Mouse (Mus musculus) embryonic stem cell, embryonic (primary cell): Measurements from ENCODE around the gene 1700015G11Rik.

Experiments
- CTCF ChIA-PET, 4 experiments: fragments of 300-600 bp in 2 of 4; fragments of 350-600 bp in 2 of 4; sonication (Branson Sonifier 250); formaldehyde crosslinking; loops; one replicate each; lab custom pipeline; 2022; ENCODE audit warnings: inconsistent platforms in 2 of 4; lab: Charles Lee
- POLR2A ChIA-PET, 4 experiments: fragments of 300-600 bp in 2 of 4; fragments of 350-600 bp in 2 of 4; sonication (Branson Sonifier 250); formaldehyde crosslinking; loops; one replicate each; lab custom pipeline; 2022; ENCODE audit warnings: antibody characterized with exemption in 4 of 4, inconsistent platforms in 1 of 4; lab: Charles Lee

The 1700015G11Rik gene

GRCm38 (mm10) chr7:52015628-52016027, at the start of gene 1700015G11Rik:
Gene 1700015G11Rik, minus strand, starts transcription at chr7:52015728.
- ChIA-PET CTCF (interaction anchor here in 1 of 4 experiments (0.8 kb wide), 1 partner anchor 8 kb away, joined by 6 read pairs; no protein-coding TSS in a partner anchor), POLR2A (no interaction called here)

- POLR2A ChIA-PET, result interaction anchor here in 1 of 4 experiments (1.2 kb wide), 1 partner anchor 113 kb away, joined by 3 read pairs; no protein-coding TSS in a partner anchor
- CTCF ChIA-PET, result no interaction called here
These were observed 41.4 kb upstream of the 1700015G11Rik start for GRCm38 (mm10) chr7:52056954-52057353.

DNA sequence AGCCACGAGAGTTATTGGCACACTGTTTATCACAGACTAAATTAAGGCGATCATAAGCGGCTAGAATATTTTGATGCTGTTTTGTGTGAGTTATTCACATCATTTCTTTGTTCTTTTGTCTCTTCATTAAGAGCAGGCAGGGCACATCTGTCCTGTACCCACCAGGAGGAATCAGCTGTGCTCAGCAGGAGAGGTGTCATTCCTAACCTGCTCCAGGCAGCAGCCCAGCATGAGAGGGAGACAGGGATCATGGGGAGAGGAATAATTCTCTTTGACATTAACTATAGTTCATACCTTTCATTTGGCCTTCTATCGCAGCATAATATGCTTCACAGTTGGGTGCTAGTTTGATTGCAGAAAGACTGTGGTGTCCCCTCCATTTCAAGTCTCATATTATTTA, 40.7 kb upstream of the 1700015G11Rik start:
- POLR2A ChIA-PET, result interaction anchor here in 1 of 4 experiments (1.2 kb wide), 1 partner anchor 114 kb away, joined by 3 read pairs; no protein-coding TSS in a partner anchor
- CTCF ChIA-PET, result no interaction called here

DNA sequence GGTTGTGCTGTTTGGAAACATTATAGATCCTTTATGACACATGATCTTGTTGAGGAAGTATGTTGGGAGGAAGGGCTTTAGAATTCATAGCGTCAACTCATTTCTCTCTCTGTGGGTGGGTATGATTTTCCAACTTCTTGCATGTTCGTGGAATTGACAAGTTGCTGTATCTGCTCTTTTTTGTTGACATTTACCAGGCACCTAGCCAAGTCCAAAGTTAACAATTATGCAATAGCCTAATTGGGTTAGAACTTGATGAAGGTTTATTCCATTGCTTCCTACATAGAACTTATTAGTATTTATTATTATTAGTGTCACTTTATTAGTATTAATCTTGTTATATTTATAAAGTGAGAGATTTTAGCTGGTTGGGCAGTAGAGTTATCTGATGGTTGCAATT, 40.3 kb upstream of the 1700015G11Rik start:
- POLR2A ChIA-PET, result interaction anchor here in 1 of 4 experiments (1.2 kb wide), 1 partner anchor 114 kb away, joined by 3 read pairs; no protein-coding TSS in a partner anchor
- CTCF ChIA-PET, result no interaction called here

GRCm38 (mm10) chr7:52037600-52038582, 22.4 kb upstream of the 1700015G11Rik start:
- POLR2A ChIA-PET, result no interaction called here
- CTCF ChIA-PET, result interaction anchor here in 3 of 4 experiments (0.6 to 0.7 kb wide), 6 partner anchors 32 to 546 kb away, joined by 3 to 7 read pairs (median 4); partner anchors contain the start of gene Svip (in 1 of the 3)

GRCm38 (mm10) chr7:52024050-52024626, 8.6 kb upstream of the 1700015G11Rik start:
- CTCF ChIA-PET, result no interaction called here
- POLR2A ChIA-PET, result no interaction called here

- CTCF ChIA-PET, result no interaction called here
- POLR2A ChIA-PET, result no interaction called here
These were observed 6.5 kb upstream of the 1700015G11Rik start for GRCm38 (mm10) chr7:52022039-52022438.

DNA sequence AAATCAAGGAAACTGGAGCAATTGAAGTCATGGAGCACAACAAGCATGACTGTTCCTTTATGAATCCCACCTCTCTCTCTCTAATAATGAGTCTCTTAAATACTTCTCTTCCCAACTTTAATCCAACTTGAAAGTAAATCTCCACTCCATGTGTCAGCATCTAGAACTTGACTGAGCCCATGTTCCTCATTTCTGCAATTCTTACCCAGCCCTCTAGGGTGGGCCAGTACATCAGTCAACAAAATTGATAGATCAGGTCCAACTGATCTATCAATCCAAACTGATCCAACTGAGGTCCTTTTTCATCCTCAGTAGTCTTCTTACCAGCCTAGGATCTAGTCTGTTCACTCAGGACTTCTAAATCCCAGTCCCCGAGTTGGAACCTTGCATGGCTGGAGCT, 348 bp downstream of the 1700015G11Rik start:
- ChIA-PET CTCF (no interaction called here), POLR2A (no interaction called here)

DNA sequence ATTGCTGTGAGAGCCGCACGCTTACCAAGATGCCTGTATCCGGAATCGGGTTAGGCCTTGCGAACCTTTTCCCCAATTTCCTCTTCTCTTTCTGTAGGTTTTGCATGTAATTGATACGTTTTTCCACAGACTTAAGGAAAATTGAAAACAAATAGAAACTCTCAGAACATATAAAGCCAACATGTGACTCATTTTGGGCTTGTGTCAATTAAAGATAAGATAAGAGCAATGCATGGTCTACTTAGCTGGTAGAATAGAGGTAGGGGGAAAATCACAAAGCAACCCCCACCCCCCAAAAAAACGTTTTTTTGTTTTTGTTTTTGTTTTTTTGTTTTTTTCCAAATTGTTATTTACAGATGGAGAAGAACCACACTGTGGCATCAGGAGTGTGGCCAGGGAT, 2.1 kb downstream of the 1700015G11Rik start:
- ChIA-PET POLR2A (no interaction called here), CTCF (no interaction called here)

- ChIA-PET POLR2A (interaction anchor here in 1 of 4 experiments (2.5 kb wide), 1 partner anchor 145 kb away, joined by 31 read pairs; the partner anchor contains the start of genes Fancf and Gas2), CTCF (interaction anchor here in 2 of 4 experiments (0.6 to 2.0 kb wide), 2 partner anchors 9 to 35 kb away, joined by 6 read pairs; no protein-coding TSS in a partner anchor)
These were observed 8.4 kb downstream of the 1700015G11Rik start for GRCm38 (mm10) chr7:52007138-52007537.

DNA sequence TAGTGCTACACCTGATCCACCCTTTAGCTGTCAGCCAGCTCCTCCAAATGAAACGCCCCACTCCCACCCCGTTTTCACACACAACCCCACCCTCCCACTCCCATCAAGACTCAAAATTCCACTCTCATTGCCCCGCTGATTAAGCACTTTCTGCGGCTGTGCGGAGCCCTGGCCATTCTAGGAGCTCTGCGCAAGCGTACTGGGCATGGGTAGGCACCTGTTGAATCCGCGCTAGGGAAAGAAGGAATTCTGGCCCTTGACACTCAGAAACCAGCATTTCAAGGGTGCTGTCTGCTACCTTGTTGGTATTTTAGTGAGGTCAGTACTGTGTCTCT, 9.3 kb downstream of the 1700015G11Rik start:
- POLR2A ChIA-PET, result interaction anchor here (0.6 to 2.5 kb wide), 22 partner anchors 10 to 919 kb away, joined by 3 to 31 read pairs (median 4); partner anchors contain the start of genes Gas2 (in 4 of the 4) and Fancf (in 3 of the 4)
- CTCF ChIA-PET, result interaction anchor here (0.6 to 2.0 kb wide), 11 partner anchors 15 to 1953 kb away, joined by 3 to 13 read pairs (median 6); no protein-coding TSS in a partner anchor

DNA sequence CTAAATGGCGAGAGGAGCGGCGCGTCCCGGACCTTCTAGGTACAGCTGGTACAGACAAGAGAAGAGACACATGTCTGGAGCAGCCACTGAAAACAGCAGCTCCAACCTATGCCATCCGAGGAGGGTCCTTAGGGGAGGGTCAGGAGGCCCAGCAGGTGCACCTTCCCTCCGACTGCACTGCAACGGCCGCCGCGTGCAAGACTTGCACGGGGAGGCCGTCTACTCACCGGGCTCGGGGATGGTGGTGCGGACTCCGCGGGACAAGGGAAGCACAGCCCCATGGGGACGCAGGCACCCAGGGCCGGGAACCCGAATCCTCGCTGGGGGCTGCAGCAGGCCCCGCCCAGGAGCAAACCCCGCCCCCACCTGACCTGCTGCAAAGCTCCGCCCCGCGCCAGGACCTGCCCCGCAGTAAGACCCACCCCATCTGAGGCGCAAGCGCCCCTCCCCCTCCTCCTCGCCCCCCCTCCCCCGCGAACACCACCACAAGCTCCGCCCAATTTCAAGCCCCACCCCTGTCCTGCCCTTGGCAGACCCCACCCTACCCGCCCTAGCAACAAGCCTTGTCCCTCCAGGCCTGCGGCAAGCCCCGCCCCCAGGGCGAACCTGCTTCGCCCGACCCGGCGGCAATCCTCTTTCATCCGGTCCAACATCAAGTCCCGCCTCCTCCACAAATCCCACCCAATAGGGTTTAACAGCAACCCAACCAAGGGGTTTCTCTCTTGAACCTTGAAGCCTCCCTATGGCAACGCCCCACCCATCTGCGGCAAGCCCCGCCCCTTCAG, 9.8 kb downstream of the 1700015G11Rik start, which contains the start of gene Svip:
Gene Svip (minus strand): TSS at position 508 of the 785 bp plus-strand sequence.
- POLR2A ChIA-PET, result interaction anchor here (0.6 to 2.5 kb wide), 23 partner anchors 10 to 918 kb away, joined by 3 to 31 read pairs (median 4); partner anchors contain the start of genes Gas2 (in 4 of the 4) and Fancf (in 3 of the 4)

DNA sequence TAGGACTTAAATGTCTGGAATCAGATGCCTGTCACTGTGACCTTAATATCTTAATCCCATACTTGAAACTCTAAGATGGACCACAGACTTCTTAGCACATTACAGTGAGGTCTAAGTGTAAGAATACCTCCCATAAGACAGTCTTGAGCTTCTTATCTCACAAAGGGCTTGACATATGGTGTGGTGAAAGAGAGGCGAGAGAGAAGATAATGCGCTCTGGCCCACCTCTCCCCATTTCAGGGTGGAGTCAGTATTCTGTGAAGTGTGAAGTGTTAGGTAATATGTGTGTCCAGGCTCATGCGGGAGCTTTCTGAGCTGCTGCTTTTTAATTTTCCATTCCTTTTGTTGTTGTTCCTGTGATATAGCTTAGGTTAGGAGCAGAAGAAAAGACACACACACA, 24.5 kb downstream of the 1700015G11Rik start:
- CTCF ChIA-PET, result interaction anchor here in 2 of 4 experiments (0.5 to 1.2 kb wide), 2 partner anchors 15 to 19 kb away, joined by 3 to 6 read pairs; no protein-coding TSS in a partner anchor
- POLR2A ChIA-PET, result interaction anchor here in 3 of 4 experiments (0.6 to 2.0 kb wide), 3 partner anchors 10 to 125 kb away, joined by 4 to 12 read pairs (median 5); partner anchors contain the start of gene Svip (in 1 of the 3)

More for the DNA sequence above, 9.8 kb downstream of the 1700015G11Rik start, which contains the start of gene Svip:
- CTCF ChIA-PET, result interaction anchor here (0.6 to 2.0 kb wide), 11 partner anchors 15 to 1953 kb away, joined by 3 to 13 read pairs (median 6); no protein-coding TSS in a partner anchor

DNA sequence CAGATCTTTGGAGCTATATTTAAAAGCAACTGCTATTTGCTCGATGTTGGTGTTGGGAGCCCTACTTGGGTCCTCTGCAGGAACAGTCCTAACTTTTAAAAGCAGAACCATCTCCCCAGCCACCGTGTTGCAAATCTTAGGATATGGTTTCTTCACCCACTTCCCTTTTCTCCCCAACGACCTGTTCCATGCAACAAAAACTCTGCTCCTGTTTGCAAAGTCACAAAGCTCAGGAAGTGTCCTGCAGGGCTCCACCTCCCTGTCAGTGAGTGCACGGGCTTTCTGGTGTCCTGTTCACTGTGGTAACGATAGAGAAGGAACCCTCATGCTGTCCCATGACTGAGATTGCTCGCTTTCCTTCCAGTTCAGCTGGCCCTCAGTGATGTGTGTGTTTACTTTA, 28.6 kb downstream of the 1700015G11Rik start:
- POLR2A ChIA-PET, result no interaction called here
- CTCF ChIA-PET, result interaction anchor here in 1 of 4 experiments (1.1 kb wide), 1 partner anchor 14 kb away, joined by 3 read pairs; no protein-coding TSS in a partner anchor

- POLR2A ChIA-PET, result no interaction called here
- CTCF ChIA-PET, result no interaction called here
These were observed 29.8 kb downstream of the 1700015G11Rik start for GRCm38 (mm10) chr7:51985763-51986162.

- ChIA-PET CTCF (interaction anchor here in 3 of 4 experiments (1.4 to 2.4 kb wide), 3 partner anchors 10 kb away, joined by 4 to 9 read pairs (median 7); no protein-coding TSS in a partner anchor), POLR2A (no interaction called here)
These were observed 33.2 kb downstream of the 1700015G11Rik start for GRCm38 (mm10) chr7:51982303-51982702.

DNA sequence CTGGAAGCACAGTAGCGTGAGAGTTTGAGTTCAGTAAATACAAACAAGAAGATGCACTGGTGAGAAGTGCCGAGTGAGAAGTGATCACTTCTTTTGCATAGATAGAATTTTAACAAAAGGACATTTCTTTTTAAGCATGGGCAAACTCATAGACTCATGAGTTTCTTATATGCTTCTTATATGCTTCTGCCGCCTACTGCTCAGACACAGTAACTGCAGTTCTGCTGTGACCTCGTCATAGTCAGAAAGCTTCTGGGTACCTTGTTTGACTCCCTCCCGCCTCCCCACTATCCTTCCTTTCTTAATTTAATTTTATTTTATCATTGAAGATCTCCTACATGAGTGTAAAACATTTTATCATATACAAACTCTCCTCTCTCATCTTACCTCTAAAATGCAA, 36.3 kb downstream of the 1700015G11Rik start:
- ChIA-PET POLR2A (no interaction called here), CTCF (interaction anchor here in 2 of 4 experiments (0.6 to 1.3 kb wide), 3 partner anchors 17 to 361 kb away, joined by 3 to 5 read pairs (median 4); no protein-coding TSS in a partner anchor)
